Mouse (Mus musculus): ENCODE results near the gene Zfp446. TPM values are rescaled to one million over a fixed set of nuclear protein-coding genes. Genes with fewer than 3 reads are reported as not detected.

The Zfp446 gene
- polyA plus RNA-seq, 1 experiment, result 4.4 TPM

DNA sequence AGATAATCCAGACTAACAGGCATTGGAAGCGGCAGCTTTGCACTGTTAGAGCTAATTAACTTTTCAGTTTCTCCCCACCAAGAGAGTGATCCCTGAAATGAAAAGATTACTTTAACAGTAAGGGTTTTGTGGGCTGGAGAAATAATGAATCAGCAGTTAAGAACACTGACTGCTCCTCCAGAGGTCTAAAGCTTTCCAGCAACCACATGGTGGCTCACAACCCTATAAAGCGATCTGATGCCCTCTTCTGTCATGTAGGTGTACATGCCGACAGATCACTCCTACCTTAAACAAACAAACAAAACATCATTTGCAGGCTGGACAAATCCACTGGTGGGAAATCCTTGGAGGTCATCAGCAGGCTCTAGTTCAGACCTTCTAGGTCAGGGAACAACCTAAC lies 22.8 kb upstream of the Zfp446 start:
- WGBS, result 7% methylated on average over 3 of the region's 3 CpGs
- no peak overlapping the region for H3K4me3 ChIP-seq (replicated peaks; ENCODE audit: control insufficient read depth, low read depth, low read length)
- H3K27ac ChIP-seq (ENCODE audit: control insufficient read depth, insufficient read depth, low read depth, low read length, poor library complexity), result no peak overlapping the region
- no peak for TF ChIP-seq POLR2A (IDR thresholded peaks at IDR 0.05; ENCODE audit: borderline replicate concordance, control insufficient read depth, low read depth, low read length)
- TF ChIP-seq CTCF (IDR thresholded peaks at IDR 0.05; ENCODE audit: control insufficient read depth, insufficient read depth, low read length), result no peak
- H3K4me1 ChIP-seq (ENCODE audit: control insufficient read depth, insufficient read depth, low read length), result peaks cover 2% of the 10 kb centered on the region; the same call in 1 of the 2 replicates

DNA sequence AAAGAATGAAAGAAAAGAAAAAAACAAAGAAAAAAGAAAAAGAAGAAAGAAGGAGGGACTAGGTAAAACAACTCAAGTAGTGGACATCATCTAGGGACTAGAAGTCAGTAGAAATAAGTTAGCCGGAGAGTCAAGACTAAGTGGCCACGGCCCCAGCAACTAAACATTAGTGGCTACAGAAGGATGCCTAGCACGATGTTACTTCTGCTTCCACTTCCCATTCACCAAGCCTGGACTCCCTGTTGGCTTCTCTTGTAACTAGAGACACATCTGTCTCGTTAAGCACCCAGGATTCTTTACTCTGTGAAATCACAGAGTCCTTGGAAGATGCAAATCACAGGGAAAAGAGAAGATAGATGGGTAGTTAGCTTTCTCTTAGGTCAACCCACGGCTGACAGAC lies 20.1 kb upstream of the Zfp446 start:
- no peak overlapping the region for H3K4me3 ChIP-seq (replicated peaks; ENCODE audit: control insufficient read depth, low read depth, low read length)
- WGBS, result 53% methylated on average over 5 of the region's 5 CpGs
- H3K4me1 ChIP-seq (ENCODE audit: control insufficient read depth, insufficient read depth, low read length), result no peaks in the 10 kb centered on the region
- TF ChIP-seq CTCF (IDR thresholded peaks at IDR 0.05; ENCODE audit: control insufficient read depth, insufficient read depth, low read length), result no peak
- TF ChIP-seq POLR2A (IDR thresholded peaks at IDR 0.05; ENCODE audit: borderline replicate concordance, control insufficient read depth, low read depth, low read length), result no peak
- H3K27ac ChIP-seq (ENCODE audit: control insufficient read depth, insufficient read depth, low read depth, low read length, poor library complexity), result no peak overlapping the region

DNA sequence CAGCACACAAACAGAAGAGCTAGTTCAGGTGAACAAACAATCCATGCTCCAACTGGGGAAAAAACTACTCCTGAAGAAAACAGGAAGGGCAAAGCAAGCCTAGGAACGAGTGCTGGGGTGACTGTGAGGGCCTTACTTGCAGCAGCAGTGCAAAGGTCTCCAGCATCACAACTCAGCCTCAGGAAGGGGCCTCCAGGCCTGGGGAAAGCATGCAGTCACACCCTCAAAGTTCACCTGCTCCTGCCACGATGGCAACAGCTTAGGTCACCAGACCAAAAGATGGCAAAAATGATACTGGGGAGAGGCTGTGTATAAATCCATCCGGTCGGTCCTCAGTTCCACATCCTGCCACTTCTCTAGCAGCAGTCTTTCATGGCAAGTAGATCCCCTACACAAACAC lies 18.7 kb upstream of the Zfp446 start:
- 60% methylated on average over 4 of the region's 4 CpGs for WGBS
- Histone ChIP-seq H3K4me1 (ENCODE audit: control insufficient read depth, insufficient read depth, low read length) (no peaks in the 10 kb centered on the region), H3K4me3 (replicated peaks; ENCODE audit: control insufficient read depth, low read depth, low read length) (no peak overlapping the region), H3K27ac (ENCODE audit: control insufficient read depth, insufficient read depth, low read depth, low read length, poor library complexity) (no peak overlapping the region)
- TF ChIP-seq POLR2A (IDR thresholded peaks at IDR 0.05; ENCODE audit: borderline replicate concordance, control insufficient read depth, low read depth, low read length), result no peak
- no peak for TF ChIP-seq CTCF (IDR thresholded peaks at IDR 0.05; ENCODE audit: control insufficient read depth, insufficient read depth, low read length)

DNA sequence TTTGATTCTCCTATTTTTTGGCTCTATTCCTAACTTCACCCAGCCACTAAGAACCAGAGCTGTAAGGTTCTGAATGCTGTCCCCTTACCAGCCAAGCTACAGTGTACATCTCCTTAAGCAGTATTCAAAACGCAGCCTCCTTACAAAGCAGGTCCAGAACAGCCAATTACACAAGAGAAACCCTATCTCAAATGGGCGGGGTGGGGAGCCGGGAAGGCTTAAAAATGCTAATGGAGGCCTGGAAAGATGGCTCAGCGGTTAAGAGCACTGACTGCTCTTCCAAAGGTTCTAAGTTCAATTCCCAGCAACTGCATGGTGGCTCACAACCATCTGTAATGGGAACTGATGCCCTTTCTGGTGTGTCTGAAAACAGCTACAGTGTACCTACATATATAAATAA lies 17.9 kb upstream of the Zfp446 start:
- no peak overlapping the region for H3K4me3 ChIP-seq (replicated peaks; ENCODE audit: control insufficient read depth, low read depth, low read length)
- H3K4me1 ChIP-seq (ENCODE audit: control insufficient read depth, insufficient read depth, low read length), result no peaks in the 10 kb centered on the region
- WGBS, result 66% methylated on average over 4 of the region's 4 CpGs
- H3K27ac ChIP-seq (ENCODE audit: control insufficient read depth, insufficient read depth, low read depth, low read length, poor library complexity), result no peak overlapping the region
- TF ChIP-seq CTCF (IDR thresholded peaks at IDR 0.05; ENCODE audit: control insufficient read depth, insufficient read depth, low read length), result no peak
- TF ChIP-seq POLR2A (IDR thresholded peaks at IDR 0.05; ENCODE audit: borderline replicate concordance, control insufficient read depth, low read depth, low read length), result no peak

DNA sequence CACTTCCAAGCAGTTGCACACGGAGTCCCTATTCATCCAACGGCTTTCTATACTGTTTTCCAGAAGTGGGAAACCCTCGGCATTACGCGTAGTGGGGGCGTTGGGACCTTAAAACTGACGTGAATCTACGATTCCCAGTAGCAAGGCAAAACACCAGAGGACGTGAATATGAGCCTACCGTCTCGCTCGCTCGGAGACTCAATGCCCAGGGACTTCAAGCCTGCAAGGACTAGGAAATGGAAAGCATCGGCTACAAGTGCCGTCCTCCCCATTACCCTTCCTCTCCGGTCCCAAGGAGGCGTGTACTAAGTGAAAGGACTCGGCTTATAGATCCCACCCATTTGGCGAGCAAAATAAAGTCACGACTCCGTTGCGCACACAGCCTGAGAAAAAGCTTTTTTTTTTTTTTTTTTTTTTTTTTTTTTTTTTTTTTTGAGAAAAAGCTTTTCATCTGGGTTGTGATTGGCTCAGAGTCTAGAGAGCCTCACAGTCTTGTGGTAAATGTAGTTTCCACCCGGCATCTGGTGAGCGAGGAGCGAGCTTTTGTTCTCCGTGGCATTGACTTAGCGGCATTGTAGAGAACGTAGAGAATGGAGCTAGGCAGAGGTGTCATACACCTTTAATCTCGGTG lies 16.0 kb upstream of the Zfp446 start:
- Histone ChIP-seq H3K27ac (ENCODE audit: control insufficient read depth, insufficient read depth, low read depth, low read length, poor library complexity) (peak overlapping the region; percentile 35), H3K4me3 (replicated peaks; ENCODE audit: control insufficient read depth, low read depth, low read length) (peak overlapping the region; percentile 73), H3K4me1 (ENCODE audit: control insufficient read depth, insufficient read depth, low read length) (no peaks in the 10 kb centered on the region; the same call in 1 of the 2 replicates)
- TF ChIP-seq POLR2A (IDR thresholded peaks at IDR 0.05; ENCODE audit: borderline replicate concordance, control insufficient read depth, low read depth, low read length) (no peak), CTCF (IDR thresholded peaks at IDR 0.05; ENCODE audit: control insufficient read depth, insufficient read depth, low read length) (no peak)
- WGBS, result under 1% methylated on average over 29 of the region's 29 CpGs

DNA sequence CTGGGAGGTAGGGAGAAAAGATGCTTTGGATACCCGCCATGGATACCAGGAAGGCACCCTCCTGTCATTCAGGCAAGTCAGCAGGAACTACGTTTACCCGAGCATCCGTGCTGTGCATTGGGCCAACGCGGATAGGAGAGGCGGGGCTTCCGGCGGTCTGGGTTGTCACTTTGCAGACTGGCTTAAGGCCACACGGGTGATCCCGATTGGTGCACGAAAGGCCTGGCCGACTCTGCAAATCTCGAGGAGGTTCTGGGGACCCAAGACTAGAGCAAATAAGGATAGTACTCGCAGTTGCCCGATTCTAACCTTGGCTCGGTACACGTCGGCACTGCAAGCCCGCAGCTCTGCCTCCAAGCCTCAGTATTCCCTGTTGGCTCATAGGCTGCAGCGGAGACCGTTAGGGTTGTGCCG lies 12.0 kb upstream of the Zfp446 start, which contains the start of gene Zfp324:
Gene Zfp324, plus strand, starts transcription at position 161 of the 414 bp plus-strand sequence.
- under 1% methylated on average over 23 of the region's 23 CpGs for WGBS
- H3K4me3 ChIP-seq (replicated peaks; ENCODE audit: control insufficient read depth, low read depth, low read length), result peak within 1 kb of the TSS; percentile 82
- no peaks in the 10 kb centered on the region; the same call in 1 of the 2 replicates for H3K4me1 ChIP-seq (ENCODE audit: control insufficient read depth, insufficient read depth, low read length)
- TF ChIP-seq CTCF (IDR thresholded peaks at IDR 0.05; ENCODE audit: control insufficient read depth, insufficient read depth, low read length) (no peak), POLR2A (IDR thresholded peaks at IDR 0.05; ENCODE audit: borderline replicate concordance, control insufficient read depth, low read depth, low read length) (peak; percentile 75; the same call in 1 of the 2 replicates)
- peak within 1 kb of the TSS; percentile 67 for H3K27ac ChIP-seq (ENCODE audit: control insufficient read depth, insufficient read depth, low read depth, low read length, poor library complexity)

DNA sequence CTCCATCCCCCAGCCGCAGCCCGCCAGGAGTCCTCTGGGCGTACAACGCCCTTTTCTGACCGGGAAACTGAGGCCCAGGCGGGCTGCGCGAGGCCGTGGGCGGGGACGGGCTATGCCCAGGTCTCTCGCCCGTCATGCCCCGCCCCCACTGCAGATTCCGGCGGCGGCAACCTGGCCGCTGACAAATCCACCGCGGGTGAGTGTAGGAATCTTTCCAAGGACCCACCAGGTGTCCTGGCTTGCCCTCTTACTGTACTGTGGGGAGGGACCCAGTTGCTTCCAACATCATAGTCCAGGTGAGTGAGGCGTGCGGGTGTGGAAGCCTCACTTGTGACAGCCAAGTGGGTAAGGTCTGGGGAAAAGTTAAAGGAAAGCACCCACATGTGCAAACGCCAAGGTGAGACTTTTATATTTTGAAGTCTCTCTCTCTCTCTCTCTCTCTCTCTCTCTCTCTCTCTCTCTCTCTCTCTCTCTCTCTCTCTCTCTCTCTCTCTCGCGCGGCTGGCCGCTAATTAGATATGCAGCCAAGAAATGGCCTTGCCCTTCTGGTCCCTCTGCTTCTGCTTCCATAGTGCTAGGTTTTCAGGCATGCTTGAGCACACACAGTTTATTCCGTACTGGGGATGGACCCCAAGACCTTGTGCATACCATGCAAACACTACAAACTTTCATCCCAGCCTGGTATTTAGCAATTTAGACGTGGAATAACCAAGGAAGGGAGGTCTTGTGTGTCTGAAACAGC lies 11.4 kb upstream of the Zfp446 start:
- H3K4me1 ChIP-seq (ENCODE audit: control insufficient read depth, insufficient read depth, low read length), result no peaks in the 10 kb centered on the region; the same call in 1 of the 2 replicates
- WGBS, result 1% methylated on average over 29 of the region's 29 CpGs
- peak overlapping the region; percentile 67 for H3K27ac ChIP-seq (ENCODE audit: control insufficient read depth, insufficient read depth, low read depth, low read length, poor library complexity)
- no peak for TF ChIP-seq CTCF (IDR thresholded peaks at IDR 0.05; ENCODE audit: control insufficient read depth, insufficient read depth, low read length)
- TF ChIP-seq POLR2A (IDR thresholded peaks at IDR 0.05; ENCODE audit: borderline replicate concordance, control insufficient read depth, low read depth, low read length), result no peak
- H3K4me3 ChIP-seq (replicated peaks; ENCODE audit: control insufficient read depth, low read depth, low read length), result peak overlapping the region; percentile 82

DNA sequence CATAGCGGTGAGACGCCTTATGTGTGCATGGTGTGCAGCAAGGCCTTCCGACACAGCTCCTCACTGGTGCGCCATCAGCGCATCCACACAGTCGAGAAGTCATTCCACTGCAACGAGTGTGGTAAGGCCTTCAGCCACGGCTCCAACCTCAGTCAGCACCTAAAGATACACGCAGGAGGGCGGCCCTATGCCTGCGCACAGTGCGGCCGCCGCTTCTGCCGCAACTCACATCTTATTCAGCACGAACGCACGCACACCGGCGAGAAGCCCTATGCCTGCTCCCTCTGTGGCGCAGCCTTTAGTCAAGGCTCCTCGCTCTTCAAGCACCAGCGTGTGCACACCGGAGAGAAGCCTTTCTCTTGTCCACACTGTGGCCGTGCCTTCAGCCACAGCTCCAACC lies 6.7 kb upstream of the Zfp446 start:
- WGBS, result 93% methylated on average over 25 of the region's 25 CpGs
- H3K27ac ChIP-seq (ENCODE audit: control insufficient read depth, insufficient read depth, low read depth, low read length, poor library complexity), result no peak overlapping the region; the same call in 1 of the 2 replicates
- TF ChIP-seq POLR2A (IDR thresholded peaks at IDR 0.05; ENCODE audit: borderline replicate concordance, control insufficient read depth, low read depth, low read length), result no peak
- no peak for TF ChIP-seq CTCF (IDR thresholded peaks at IDR 0.05; ENCODE audit: control insufficient read depth, insufficient read depth, low read length)
- H3K4me1 ChIP-seq (ENCODE audit: control insufficient read depth, insufficient read depth, low read length), result no peaks in the 10 kb centered on the region; the same call in 1 of the 2 replicates
- H3K4me3 ChIP-seq (replicated peaks; ENCODE audit: control insufficient read depth, low read depth, low read length), result no peak overlapping the region

Data from bone marrow, adult 2 months (tissue).